Mouse (Mus musculus) stomach, postnatal 0 days (tissue): ENCODE measurements at regions not wholly inside any gene's neighbourhood (a gene's known extent, or its start where the extent isn't known, plus 50 kb on each side); places are given as distances from the start of the nearest gene placed in this dataset.

Experiments used
- CTCF ChIP-seq: IDR thresholded peaks from 2 replicates; pipeline ENCODE4 v1.5.1; 2016; ENCODE audit warnings: antibody characterized with exemption, low read depth, mild to moderate bottlenecking, moderate library complexity
- EP300 ChIP-seq: optimal IDR thresholded peaks from 2 replicates; pipeline ENCODE3; 2016; ENCODE audit warnings: antibody characterized with exemption

GRCm38 (mm10) chr3:148423383-148423782 is 567.0 kb downstream of the Adgrl2 start:
- TF ChIP-seq CTCF = no peak
- TF ChIP-seq EP300 = no peak
